Mouse (Mus musculus): ENCODE results near the gene Lbh. TPM values are rescaled to one million over a fixed set of nuclear protein-coding genes. Genes with fewer than 3 reads are reported as not detected.

Lbh gene
- polyA plus RNA-seq, 1 experiment: 216 TPM

GRCm38 (mm10) chr17:72924295-72924694 lies 6.2 kb downstream of the Lbh start:
- Histone ChIP-seq H3K4me1 (replicated peaks; ENCODE audit: control insufficient read depth, insufficient read depth, low read length) (peaks cover 66% of the 10 kb centered on the region), H3K36me3 (ENCODE audit: control insufficient read depth, insufficient read depth, low read length) (peaks cover 69% of the 10 kb centered on the region), H3K4me3 (ENCODE audit: control insufficient read depth, insufficient read depth, low read length) (no peak overlapping the region), H3K27me3 (ENCODE audit: control insufficient read depth, insufficient read depth, low read length) (no peaks in the 10 kb centered on the region), H3K27ac (ENCODE audit: control insufficient read depth, insufficient read depth, low read length) (no peak overlapping the region)
- TF ChIP-seq CTCF (IDR thresholded peaks at IDR 0.05; ENCODE audit: borderline replicate concordance, control insufficient read depth, extremely low read depth, insufficient read depth, low read length, poor library complexity) (no peak), POLR2A (IDR thresholded peaks at IDR 0.05; ENCODE audit: control insufficient read depth, extremely low read depth, insufficient read depth, low read length, poor library complexity) (no peak)
- 84% methylated on average over 8 of the region's 8 CpGs for WGBS
- no peak for DNase-seq

- TF ChIP-seq CTCF (IDR thresholded peaks at IDR 0.05; ENCODE audit: borderline replicate concordance, control insufficient read depth, extremely low read depth, insufficient read depth, low read length, poor library complexity): no peak
- TF ChIP-seq POLR2A (IDR thresholded peaks at IDR 0.05; ENCODE audit: control insufficient read depth, extremely low read depth, insufficient read depth, low read length, poor library complexity): no peak
- Histone ChIP-seq H3K27ac (ENCODE audit: control insufficient read depth, insufficient read depth, low read length) (no peak overlapping the region), H3K27me3 (ENCODE audit: control insufficient read depth, insufficient read depth, low read length) (no peaks in the 10 kb centered on the region), H3K4me1 (replicated peaks; ENCODE audit: control insufficient read depth, insufficient read depth, low read length) (peaks cover 63% of the 10 kb centered on the region), H3K36me3 (ENCODE audit: control insufficient read depth, insufficient read depth, low read length) (peaks cover 71% of the 10 kb centered on the region), H3K4me3 (ENCODE audit: control insufficient read depth, insufficient read depth, low read length) (no peak overlapping the region)
- DNase-seq: no peak
- 88% methylated on average over 6 of the region's 6 CpGs for WGBS
These were observed 7.0 kb downstream of the Lbh start for GRCm38 (mm10) chr17:72925111-72925510.

GRCm38 (mm10) chr17:72925804-72926617 lies 7.9 kb downstream of the Lbh start:
- Histone ChIP-seq H3K4me3 (ENCODE audit: control insufficient read depth, insufficient read depth, low read length) (no peak overlapping the region), H3K4me1 (replicated peaks; ENCODE audit: control insufficient read depth, insufficient read depth, low read length) (peaks cover 57% of the 10 kb centered on the region), H3K36me3 (ENCODE audit: control insufficient read depth, insufficient read depth, low read length) (peaks cover 78% of the 10 kb centered on the region), H3K27ac (ENCODE audit: control insufficient read depth, insufficient read depth, low read length) (no peak overlapping the region), H3K27me3 (ENCODE audit: control insufficient read depth, insufficient read depth, low read length) (no peaks in the 10 kb centered on the region)
- no peak for TF ChIP-seq POLR2A (IDR thresholded peaks at IDR 0.05; ENCODE audit: control insufficient read depth, extremely low read depth, insufficient read depth, low read length, poor library complexity)
- no peak for TF ChIP-seq CTCF (IDR thresholded peaks at IDR 0.05; ENCODE audit: borderline replicate concordance, control insufficient read depth, extremely low read depth, insufficient read depth, low read length, poor library complexity)
- 90% methylated on average over 12 of the region's 12 CpGs for WGBS
- DNase-seq: no peak

GRCm38 (mm10) chr17:72926994-72927393 lies 8.9 kb downstream of the Lbh start:
- H3K4me3 ChIP-seq (ENCODE audit: control insufficient read depth, insufficient read depth, low read length): no peak overlapping the region
- TF ChIP-seq CTCF (IDR thresholded peaks at IDR 0.05; ENCODE audit: borderline replicate concordance, control insufficient read depth, extremely low read depth, insufficient read depth, low read length, poor library complexity): no peak
- TF ChIP-seq POLR2A (IDR thresholded peaks at IDR 0.05; ENCODE audit: control insufficient read depth, extremely low read depth, insufficient read depth, low read length, poor library complexity): no peak
- WGBS: 38% methylated on average over 8 of the region's 8 CpGs
- peak overlapping the region; percentile 22 for H3K27ac ChIP-seq (ENCODE audit: control insufficient read depth, insufficient read depth, low read length)
- no peaks in the 10 kb centered on the region for H3K27me3 ChIP-seq (ENCODE audit: control insufficient read depth, insufficient read depth, low read length)
- no peak for DNase-seq
- H3K4me1 ChIP-seq (replicated peaks; ENCODE audit: control insufficient read depth, insufficient read depth, low read length): peaks cover 48% of the 10 kb centered on the region
- peaks cover 68% of the 10 kb centered on the region for H3K36me3 ChIP-seq (ENCODE audit: control insufficient read depth, insufficient read depth, low read length)

- WGBS: 97% methylated on average over 4 of the region's 4 CpGs
- Histone ChIP-seq H3K4me3 (ENCODE audit: control insufficient read depth, insufficient read depth, low read length) (no peak overlapping the region), H3K4me1 (replicated peaks; ENCODE audit: control insufficient read depth, insufficient read depth, low read length) (peaks cover 44% of the 10 kb centered on the region), H3K27ac (ENCODE audit: control insufficient read depth, insufficient read depth, low read length) (no peak overlapping the region), H3K36me3 (ENCODE audit: control insufficient read depth, insufficient read depth, low read length) (peaks cover 32% of the 10 kb centered on the region), H3K27me3 (ENCODE audit: control insufficient read depth, insufficient read depth, low read length) (no peaks in the 10 kb centered on the region)
- DNase-seq: no peak
- TF ChIP-seq POLR2A (IDR thresholded peaks at IDR 0.05; ENCODE audit: control insufficient read depth, extremely low read depth, insufficient read depth, low read length, poor library complexity) (no peak), CTCF (IDR thresholded peaks at IDR 0.05; ENCODE audit: borderline replicate concordance, control insufficient read depth, extremely low read depth, insufficient read depth, low read length, poor library complexity) (no peak)
These were observed 15.0 kb downstream of the Lbh start for GRCm38 (mm10) chr17:72933116-72933515.

GRCm38 (mm10) chr17:72934146-72934545 lies 16.0 kb downstream of the Lbh start:
- H3K4me3 ChIP-seq (ENCODE audit: control insufficient read depth, insufficient read depth, low read length): no peak overlapping the region
- TF ChIP-seq CTCF (IDR thresholded peaks at IDR 0.05; ENCODE audit: borderline replicate concordance, control insufficient read depth, extremely low read depth, insufficient read depth, low read length, poor library complexity): no peak
- no peak for TF ChIP-seq POLR2A (IDR thresholded peaks at IDR 0.05; ENCODE audit: control insufficient read depth, extremely low read depth, insufficient read depth, low read length, poor library complexity)
- WGBS: 6% methylated on average over 2 of the region's 2 CpGs
- peaks cover 23% of the 10 kb centered on the region for H3K36me3 ChIP-seq (ENCODE audit: control insufficient read depth, insufficient read depth, low read length)
- no peaks in the 10 kb centered on the region for H3K27me3 ChIP-seq (ENCODE audit: control insufficient read depth, insufficient read depth, low read length)
- peak overlapping the region; percentile 65 for H3K27ac ChIP-seq (ENCODE audit: control insufficient read depth, insufficient read depth, low read length)
- peaks cover 47% of the 10 kb centered on the region for H3K4me1 ChIP-seq (replicated peaks; ENCODE audit: control insufficient read depth, insufficient read depth, low read length)
- DNase-seq: peak; percentile 47
